Mouse (Mus musculus) CH12.LX (cell line): ENCODE measurements around the gene Madd.

Experiments
- CTCF ChIP-seq, 2 experiments: IDR thresholded peaks in 1 of 2; conservative IDR thresholded peaks in 1 of 2; 2 replicates each; pipeline ENCODE4 v1.5.1; 2011 to 2012; ENCODE audit warnings: low read depth in 2 of 2, low read length in 2 of 2, improper control_type of control experiment in 1 of 2, inconsistent platforms in 1 of 2, mild to moderate bottlenecking in 1 of 2, moderate library complexity in 1 of 2
- E2F4 ChIP-seq: IDR thresholded peaks from 2 replicates; pipeline ENCODE4 v1.6.1; 2011; ENCODE audit warnings: low read depth, low read length, improper control_type of control experiment; ENCODE audit not compliant: insufficient replicate concordance
- EP300 ChIP-seq: IDR thresholded peaks from 2 replicates; pipeline ENCODE4 v1.6.1; 2011; ENCODE audit warnings: low read length, improper control_type of control experiment
- HCFC1 ChIP-seq: IDR thresholded peaks from 2 replicates; pipeline ENCODE4 v1.6.1; 2012; ENCODE audit warnings: low read depth, mild to moderate bottlenecking, inconsistent platforms, low read length, improper control_type of control experiment
- MAFK ChIP-seq: IDR thresholded peaks from 2 replicates; pipeline ENCODE4 v1.6.1; 2011; ENCODE audit warnings: low read length, improper control_type of control experiment; ENCODE audit not compliant: insufficient replicate concordance
- MAZ ChIP-seq: IDR thresholded peaks from 2 replicates; pipeline ENCODE4 v1.6.1; 2012; ENCODE audit warnings: low read depth, mild to moderate bottlenecking, inconsistent platforms, low read length, improper control_type of control experiment, moderate library complexity
- MEF2A ChIP-seq: IDR thresholded peaks from 2 replicates; pipeline ENCODE4 v1.6.1; 2014; ENCODE audit warnings: low read depth, mild to moderate bottlenecking, inconsistent platforms, low read length, improper control_type of control experiment, borderline replicate concordance
- PAX5 ChIP-seq: IDR thresholded peaks from 2 replicates; pipeline ENCODE4 v1.6.1; 2012; ENCODE audit warnings: low read length, inconsistent platforms, mixed read lengths
- POLR2A ChIP-seq: IDR thresholded peaks from 2 replicates; pipeline ENCODE4 v1.6.1; 2011; ENCODE audit warnings: low read depth, mild to moderate bottlenecking, improper control_type of control experiment, low read length
- USF1 ChIP-seq: IDR thresholded peaks from 2 replicates; pipeline ENCODE4 v1.6.1; 2014; ENCODE audit warnings: low read depth, mild to moderate bottlenecking, inconsistent platforms, low read length, improper control_type of control experiment
- USF2 ChIP-seq: conservative IDR thresholded peaks from 2 replicates; pipeline ENCODE4 v1.6.1; 2011; ENCODE audit warnings: low read depth, low read length, improper control_type of control experiment
- ZMIZ1 ChIP-seq: IDR thresholded peaks from 2 replicates; pipeline ENCODE4 v1.6.1; 2012; ENCODE audit warnings: low read depth, mild to moderate bottlenecking, inconsistent platforms, low read length, improper control_type of control experiment

GRCm38 (mm10) chr2:91229735-91230134 lies 46.1 kb upstream of the Madd start:
- TF ChIP-seq CTCF (conservative IDR thresholded peaks at IDR 0.05 in 1 of 2, IDR thresholded peaks at IDR 0.05 in 1 of 2; ENCODE audit: low read depth in 2 of 2, low read length in 2 of 2), result no peak
- no peak for TF ChIP-seq MAFK
- no peak for TF ChIP-seq MEF2A
- TF ChIP-seq MAZ, result no peak
- no peak for TF ChIP-seq EP300
- TF ChIP-seq POLR2A, result no peak
- no peak for TF ChIP-seq ZMIZ1
- TF ChIP-seq HCFC1, result no peak
- no peak for TF ChIP-seq PAX5
- no peak for TF ChIP-seq USF1
- TF ChIP-seq USF2, result no peak
- no peak for TF ChIP-seq E2F4
